Mouse (Mus musculus): ENCODE results near the gene Serping1.

DNA sequence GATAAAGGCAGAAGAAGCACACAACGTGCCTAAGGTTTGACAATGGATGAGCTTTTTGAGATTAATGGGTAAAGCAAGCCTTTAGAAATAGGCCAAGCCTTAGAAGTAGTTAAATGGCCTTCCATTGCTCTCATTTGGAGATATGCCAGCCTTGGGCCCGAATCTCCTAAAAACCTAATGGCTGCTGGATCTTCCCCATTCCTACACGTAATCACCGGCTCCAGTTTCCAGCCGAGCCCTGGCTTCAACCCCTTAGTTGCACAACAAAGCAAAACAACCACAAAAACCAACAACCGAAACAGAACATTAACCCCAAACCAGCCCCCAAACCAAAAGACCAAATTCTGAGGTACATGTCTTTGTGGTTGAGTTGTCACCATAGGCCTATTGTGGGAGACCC is 421 bp upstream of the Serping1 start:
- no peak for TF ChIP-seq CTCF (IDR thresholded peaks at IDR 0.05; ENCODE audit: control insufficient read depth, insufficient read depth, low read length)
- TF ChIP-seq POLR2A (IDR thresholded peaks at IDR 0.05; ENCODE audit: borderline replicate concordance, control insufficient read depth, low read depth, low read length): no peak

Data from bone marrow, adult 2 months (tissue).